Mouse (Mus musculus) embryonic facial prominence, embryonic 13.5 days (tissue): ENCODE results near the gene Mdm2. TPM values are rescaled to one million over a fixed set of nuclear protein-coding genes. Genes with fewer than 3 reads are reported as not detected.
"Not testable (repeated sequence)": the region's sequence is repeated elsewhere in the genome, so short reads cannot be mapped to it uniquely, and the experiment has no call there.

Source experiments
- ATAC-seq: fragments of 200-750 bp; cut with Nextera tagmentation; 2 replicates; pipeline ENCODE4 v1.8.0; 2017; ENCODE audit warnings: low read depth; ENCODE audit not compliant: insufficient number of reproducible peaks, insufficient read depth, low FRiP score, low TSS enrichment
- H3K27ac ChIP-seq: fragments of 300-500 bp; sonication (generic); 2 replicates; pipeline ENCODE4 v1.5.1; 2015; ENCODE audit warnings: moderate library complexity, mild to moderate bottlenecking, inconsistent platforms
- H3K27me3 ChIP-seq: fragments of 300-500 bp; sonication (generic); 2 replicates; pipeline ENCODE4 v1.6.1; 2015; ENCODE audit warnings: mild to moderate bottlenecking, inconsistent platforms
- H3K36me3 ChIP-seq: fragments of 300-500 bp; sonication (generic); 2 replicates; pipeline ENCODE4 v1.6.1; 2015; ENCODE audit warnings: mild to moderate bottlenecking, inconsistent platforms
- H3K4me1 ChIP-seq: fragments of 300-500 bp; sonication (generic); 2 replicates; pipeline ENCODE4 v1.6.1; 2015; ENCODE audit warnings: inconsistent platforms
- H3K4me2 ChIP-seq: fragments of 300-500 bp; sonication (generic); 2 replicates; pipeline ENCODE4 v1.6.1; 2015; ENCODE audit warnings: moderate library complexity, mild to moderate bottlenecking, inconsistent platforms
- H3K4me3 ChIP-seq: fragments of 300-500 bp; sonication (generic); 2 replicates; pipeline ENCODE4 v1.5.1; 2015; ENCODE audit warnings: mild to moderate bottlenecking, inconsistent platforms
- H3K9ac ChIP-seq: fragments of 300-500 bp; sonication (generic); 2 replicates; pipeline ENCODE4 v1.6.1; 2015; ENCODE audit warnings: mild to moderate bottlenecking, inconsistent platforms
- H3K9me3 ChIP-seq: fragments of 300-500 bp; sonication (generic); 2 replicates; pipeline ENCODE4 v1.6.1; 2016; ENCODE audit warnings: inconsistent platforms
- WGBS: fragments of 180-500 bp; shearing (Covaris S2); methylation state at CpG from one replicate; pipeline ENCODE4 v1.1.7; 2015; ENCODE audit warnings: mixed read lengths; 5-methylcytosine and 5-hydroxymethylcytosine counted together
- polyA plus RNA-seq: library from polyadenylated mRNA; unstranded; fragments of >200 nt; fragmentation: Nextera tagmentation; extraction: Ambion mirVana; gene quantifications from 2 replicates; pipeline ENCODE4 v1.2.1, GENCODE M21; 2015

Gene Mdm2
- polyA plus RNA-seq, 1 experiment from 2014 or later, result 49.3 TPM

DNA sequence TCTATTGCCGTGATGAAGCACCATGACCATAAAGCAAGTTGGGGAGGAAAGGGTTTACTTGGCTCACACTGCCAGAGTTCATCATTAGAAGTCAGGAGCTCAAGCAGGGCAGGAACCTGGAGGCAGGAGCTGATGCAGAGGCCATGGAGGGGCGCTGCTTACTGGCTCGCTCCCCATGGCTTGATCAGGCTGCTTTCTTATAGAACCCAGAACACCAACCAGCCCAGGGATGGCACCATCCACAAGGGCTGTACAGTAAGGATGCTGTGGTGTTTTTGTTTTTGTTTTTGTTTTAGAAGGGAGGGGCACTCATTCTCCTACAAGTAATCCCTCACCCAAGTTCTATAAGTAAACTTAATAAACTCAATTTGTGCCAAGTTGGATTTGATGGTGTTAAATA is 6.1 kb upstream of the Mdm2 start:
- H3K27ac ChIP-seq, result no peak overlapping the region
- 90% methylated on average over 3 of the region's 3 CpGs for WGBS
- H3K9me3 ChIP-seq, result no peaks in the 10 kb centered on the region
- H3K36me3 ChIP-seq, result no peaks in the 10 kb centered on the region
- no peaks in the 10 kb centered on the region for H3K27me3 ChIP-seq
- no peak overlapping the region for H3K4me3 ChIP-seq
- no peak overlapping the region for H3K4me2 ChIP-seq
- no peak overlapping the region for H3K9ac ChIP-seq
- H3K4me1 ChIP-seq, result peaks cover 15% of the 10 kb centered on the region
- ATAC-seq, result no peak

DNA sequence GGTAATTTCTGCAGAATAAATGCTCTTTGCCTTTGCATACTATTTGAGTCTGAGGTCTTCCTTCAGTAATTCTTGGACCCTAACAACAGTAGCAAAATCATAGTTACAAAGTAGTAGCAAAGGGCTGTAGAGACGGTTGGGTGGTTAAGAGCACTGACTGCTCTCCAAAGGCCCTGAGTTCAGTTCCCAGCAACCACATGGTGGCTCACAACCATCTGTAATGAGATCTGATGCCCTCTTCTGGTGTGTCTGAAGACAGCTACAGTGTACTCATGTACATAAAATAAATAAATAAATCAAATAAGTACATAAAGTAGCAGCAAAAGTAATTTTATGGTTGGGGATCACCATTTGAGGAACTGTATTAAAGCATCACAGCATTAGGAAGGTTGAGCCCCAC is 5.1 kb upstream of the Mdm2 start:
- 90% methylated on average over 1 of the region's 1 CpGs for WGBS

DNA sequence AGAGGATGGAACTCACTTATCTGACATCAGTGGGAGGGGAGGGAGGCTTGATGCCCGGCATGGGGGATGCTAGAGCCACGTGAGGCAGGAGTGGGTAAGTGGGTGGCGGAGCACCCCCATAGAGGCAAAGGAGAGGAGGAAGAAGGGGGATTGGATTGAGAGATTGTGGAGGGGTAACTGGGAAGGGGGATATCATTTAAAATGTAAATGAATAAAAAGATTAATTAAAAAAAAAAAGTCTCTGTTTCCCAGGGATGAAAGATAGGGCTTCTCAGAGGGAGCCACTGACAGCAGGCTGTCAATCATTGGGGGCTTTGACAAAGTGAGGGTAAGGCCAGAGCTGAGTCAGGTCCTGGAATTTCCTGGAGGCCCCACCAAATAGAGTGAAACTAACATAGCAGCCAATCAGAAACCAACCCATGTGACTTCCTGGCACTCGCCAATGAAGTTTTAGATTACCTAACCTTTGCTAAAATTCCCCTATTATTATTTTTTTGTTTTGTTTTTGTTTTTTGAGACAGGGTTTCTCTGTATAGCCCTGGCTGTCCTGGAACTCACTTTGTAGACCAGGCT is 4.5 kb upstream of the Mdm2 start:
- Histone ChIP-seq H3K9ac (no peak overlapping the region), H3K36me3 (no peaks in the 10 kb centered on the region), H3K4me3 (no peak overlapping the region), H3K27me3 (no peaks in the 10 kb centered on the region), H3K9me3 (no peaks in the 10 kb centered on the region), H3K27ac (no peak overlapping the region), H3K4me2 (no peak overlapping the region), H3K4me1 (peaks cover 15% of the 10 kb centered on the region)
- WGBS, result 73% methylated on average over 4 of the region's 4 CpGs
- no peak for ATAC-seq

More for the DNA sequence above, 5.1 kb upstream of the Mdm2 start:
- not testable (repeated sequence) for H3K27ac ChIP-seq, H3K27me3 ChIP-seq, H3K36me3 ChIP-seq, ATAC-seq, H3K4me3 ChIP-seq, H3K9ac ChIP-seq, H3K4me2 ChIP-seq, H3K9me3 ChIP-seq
- peaks cover 15% of the 10 kb centered on the region for H3K4me1 ChIP-seq

DNA sequence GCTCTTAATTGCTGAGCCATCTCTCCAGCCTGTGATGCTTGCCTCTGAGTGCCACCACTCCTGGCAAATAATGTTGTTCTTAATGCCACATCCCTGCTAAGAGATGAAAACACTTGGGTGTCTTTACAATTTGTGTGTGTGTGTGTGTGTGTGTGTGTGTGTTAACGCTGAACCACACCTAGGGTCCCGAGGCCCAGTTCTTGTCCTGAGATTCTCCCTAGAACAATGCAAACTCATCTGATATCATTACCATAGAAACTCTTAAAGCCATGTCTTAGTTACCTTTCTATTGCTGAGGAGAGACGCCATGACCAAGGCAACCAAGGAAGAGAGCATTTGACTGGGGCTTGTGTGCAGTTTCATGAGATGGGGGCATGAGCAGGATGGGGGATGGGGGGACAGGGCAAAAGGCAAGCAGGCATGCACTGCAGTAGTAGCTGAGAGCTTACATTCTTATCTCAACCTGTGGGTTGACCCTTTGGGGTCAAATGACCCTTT is 3.5 kb upstream of the Mdm2 start:
- Histone ChIP-seq H3K9me3 (no peaks in the 10 kb centered on the region), H3K27ac (no peak overlapping the region), H3K36me3 (no peaks in the 10 kb centered on the region), H3K9ac (no peak overlapping the region), H3K4me3 (no peak overlapping the region), H3K27me3 (no peaks in the 10 kb centered on the region), H3K4me2 (no peak overlapping the region), H3K4me1 (peaks cover 20% of the 10 kb centered on the region)
- ATAC-seq, result no peak
- WGBS, result 87% methylated on average over 3 of the region's 3 CpGs

DNA sequence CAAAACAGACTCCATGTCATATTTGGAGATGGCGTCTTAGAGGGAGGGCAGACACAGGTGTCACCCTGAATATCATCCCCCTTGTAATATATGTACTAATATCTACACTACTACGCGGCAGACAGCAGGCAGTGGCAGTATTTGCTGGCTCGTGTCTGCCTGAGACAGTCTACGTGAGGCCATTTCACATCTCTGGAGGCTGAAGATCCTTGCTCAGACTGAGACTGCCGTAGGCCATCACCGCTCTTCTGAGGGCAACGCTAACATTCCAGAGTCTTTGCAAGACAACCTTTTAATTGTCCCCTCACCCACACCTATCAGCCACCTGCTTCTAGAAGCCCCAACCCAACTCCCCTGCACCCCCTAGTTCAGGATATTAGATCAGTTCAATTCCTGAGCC is 2.9 kb upstream of the Mdm2 start:
- Histone ChIP-seq H3K4me1 (peaks cover 22% of the 10 kb centered on the region), H3K27ac (no peak overlapping the region), H3K9ac (no peak overlapping the region), H3K4me2 (no peak overlapping the region), H3K4me3 (no peak overlapping the region), H3K9me3 (no peaks in the 10 kb centered on the region), H3K36me3 (no peaks in the 10 kb centered on the region), H3K27me3 (no peaks in the 10 kb centered on the region)
- 89% methylated on average over 8 of the region's 8 CpGs for WGBS
- no peak for ATAC-seq

DNA sequence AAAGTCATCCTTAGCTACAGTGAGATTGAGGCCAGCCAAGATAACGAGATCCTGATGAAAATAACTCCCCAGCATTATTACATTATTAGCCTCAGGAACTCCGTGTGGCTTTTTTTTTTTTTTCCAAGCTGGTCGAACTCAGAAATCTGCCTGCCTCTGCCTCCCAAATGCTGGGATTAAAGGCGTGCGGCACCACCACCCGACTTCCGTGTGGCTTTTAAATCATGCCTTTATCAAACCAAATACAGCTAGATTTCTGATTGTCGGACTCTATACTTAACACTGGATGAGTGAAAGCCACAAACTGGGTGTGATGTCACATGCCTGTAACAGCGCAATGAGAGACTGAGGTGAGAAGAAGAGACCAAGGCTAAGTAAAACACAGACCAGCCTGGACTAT is 2.3 kb upstream of the Mdm2 start:
- Histone ChIP-seq H3K4me2 (no peak overlapping the region), H3K36me3 (no peaks in the 10 kb centered on the region), H3K4me3 (no peak overlapping the region), H3K27me3 (no peaks in the 10 kb centered on the region), H3K4me1 (peaks cover 16% of the 10 kb centered on the region), H3K9me3 (no peaks in the 10 kb centered on the region), H3K9ac (no peak overlapping the region), H3K27ac (no peak overlapping the region)
- 87% methylated on average over 9 of the region's 9 CpGs for WGBS
- ATAC-seq, result no peak

DNA sequence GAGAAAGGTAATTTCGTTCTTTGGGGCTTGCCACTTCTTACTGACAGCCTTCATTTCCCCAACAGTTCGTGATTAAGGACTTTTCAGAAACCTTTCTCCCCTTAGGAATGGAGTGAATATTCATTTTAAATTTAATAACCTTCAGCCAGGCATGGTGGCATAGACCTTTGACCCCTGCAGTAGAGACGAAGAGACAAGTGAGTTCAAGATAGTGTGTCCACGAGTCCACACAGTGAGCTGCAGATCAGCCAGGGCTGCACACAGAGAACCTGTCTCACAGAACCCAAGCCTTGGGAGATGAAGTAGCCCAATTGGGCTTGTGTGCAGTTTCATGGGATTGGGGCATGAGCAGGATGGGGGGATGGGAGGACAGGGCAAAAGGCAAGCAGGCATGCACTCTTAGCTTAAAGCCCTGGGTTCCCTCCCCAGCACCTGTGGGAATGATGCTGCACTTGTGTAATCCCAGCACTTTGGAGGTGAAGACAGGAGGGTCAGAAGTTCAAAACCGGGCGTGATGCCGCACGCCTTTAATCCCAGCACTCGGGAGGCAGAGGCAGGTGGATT is 1.7 kb upstream of the Mdm2 start:
- 85% methylated on average over 9 of the region's 9 CpGs for WGBS
- no peak for ATAC-seq
- no peak overlapping the region for H3K27ac ChIP-seq
- no peak overlapping the region for H3K4me2 ChIP-seq
- H3K9ac ChIP-seq, result no peak overlapping the region
- no peaks in the 10 kb centered on the region for H3K27me3 ChIP-seq
- H3K9me3 ChIP-seq, result no peaks in the 10 kb centered on the region
- peaks cover 4% of the 10 kb centered on the region; the same call in 1 of the 2 replicates for H3K36me3 ChIP-seq
- H3K4me3 ChIP-seq, result no peak overlapping the region
- peaks cover 10% of the 10 kb centered on the region for H3K4me1 ChIP-seq

DNA sequence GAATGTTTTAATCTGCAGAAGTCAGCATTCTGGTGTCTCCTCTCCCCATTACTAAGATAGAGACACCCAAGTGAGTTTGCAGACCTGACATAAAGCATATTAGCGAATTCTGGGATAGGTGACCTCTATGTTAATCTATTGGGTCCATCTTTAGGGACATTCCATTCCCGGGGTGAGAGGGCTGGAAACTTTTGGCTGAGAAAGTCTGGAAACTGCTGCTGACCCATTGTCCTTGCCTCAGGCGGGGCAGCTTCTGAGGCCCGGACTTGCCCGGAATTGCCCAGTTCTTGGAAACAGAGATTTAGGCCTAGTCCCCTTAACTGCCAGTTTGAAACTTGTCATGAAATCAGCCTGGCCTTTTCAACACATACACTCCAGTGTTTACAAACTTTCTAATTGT is 850 bp upstream of the Mdm2 start:
- peak overlapping the region; percentile 69 for H3K4me2 ChIP-seq
- WGBS, result 64% methylated on average over 5 of the region's 5 CpGs
- no peak for ATAC-seq
- no peak overlapping the region for H3K9ac ChIP-seq
- no peak overlapping the region for H3K27ac ChIP-seq
- no peaks in the 10 kb centered on the region for H3K27me3 ChIP-seq
- H3K4me3 ChIP-seq, result peak overlapping the region; percentile 86
- peaks cover 10% of the 10 kb centered on the region for H3K4me1 ChIP-seq
- H3K36me3 ChIP-seq, result peaks cover 12% of the 10 kb centered on the region
- no peaks in the 10 kb centered on the region for H3K9me3 ChIP-seq

DNA sequence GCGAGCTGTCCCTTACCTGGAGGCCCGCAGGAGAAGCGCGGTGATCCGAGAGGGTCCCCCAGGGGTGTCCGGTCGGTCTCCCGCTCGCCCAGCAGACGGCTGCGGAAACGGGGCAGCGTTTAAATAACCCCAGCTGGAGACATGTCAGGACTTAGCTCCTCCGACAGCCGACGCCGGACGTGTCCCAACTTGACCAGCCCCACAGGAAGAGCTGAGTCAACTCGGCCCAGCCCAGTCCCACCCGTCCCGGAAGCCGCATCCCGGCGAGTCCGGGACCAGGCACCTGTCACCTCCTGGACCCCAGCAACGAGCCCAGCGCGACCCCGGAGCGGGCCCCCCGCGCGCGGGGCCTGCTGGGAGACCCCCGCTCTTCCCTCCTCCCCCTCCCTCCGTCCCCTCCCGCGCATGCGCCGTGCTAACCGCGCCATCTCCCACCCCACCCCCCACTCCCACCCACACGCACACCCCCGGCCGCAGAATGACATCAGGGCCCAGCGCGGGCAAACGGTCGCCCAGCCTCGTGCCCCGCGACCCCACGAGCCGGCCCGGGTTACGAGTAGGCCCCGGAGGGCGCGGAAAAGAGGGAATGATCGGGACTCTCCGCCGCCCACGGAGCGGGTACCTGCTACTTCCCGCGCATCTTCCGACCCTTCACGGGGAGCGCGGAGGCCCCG is 491 bp downstream of the Mdm2 start:
- no peaks in the 10 kb centered on the region for H3K27me3 ChIP-seq
- peaks cover 10% of the 10 kb centered on the region for H3K4me1 ChIP-seq
- H3K9me3 ChIP-seq, result no peaks in the 10 kb centered on the region
- ATAC-seq, result peak; percentile 59
- peaks cover 21% of the 10 kb centered on the region for H3K36me3 ChIP-seq
- under 1% methylated on average over 47 of the region's 71 CpGs for WGBS
- peak overlapping the region; percentile 98 for H3K27ac ChIP-seq
- H3K4me3 ChIP-seq, result peak overlapping the region; percentile 86
- H3K4me2 ChIP-seq, result peak overlapping the region; percentile 69
- H3K9ac ChIP-seq, result peak overlapping the region; percentile 100

DNA sequence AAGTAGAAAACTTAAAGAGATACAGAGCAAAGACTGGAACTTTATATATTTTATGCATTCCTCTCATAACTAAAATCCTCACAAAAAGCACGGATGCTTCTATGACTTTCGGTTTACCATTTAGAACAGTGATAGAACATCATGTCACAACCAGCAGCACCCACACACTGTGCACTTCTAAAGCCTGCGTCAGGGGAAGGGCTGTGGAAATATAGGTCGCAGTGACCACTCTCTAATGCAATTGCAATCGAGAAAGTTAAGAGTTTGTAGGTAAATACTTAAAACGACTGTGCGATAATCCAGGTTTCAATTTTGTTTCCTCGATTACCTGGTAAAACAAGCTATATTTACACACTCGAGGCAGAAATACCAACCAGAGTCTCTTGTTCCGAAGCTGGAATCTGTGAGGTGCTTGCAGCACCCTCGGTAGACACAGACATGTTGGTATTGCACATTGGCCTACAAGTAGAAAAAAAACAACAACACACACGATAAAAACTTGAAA is 1.2 kb downstream of the Mdm2 start:
- Histone ChIP-seq H3K9me3 (no peaks in the 10 kb centered on the region), H3K36me3 (peaks cover 26% of the 10 kb centered on the region), H3K4me2 (peak overlapping the region; percentile 69), H3K27ac (peak overlapping the region; percentile 98; the same call in 1 of the 2 replicates), H3K4me3 (peak overlapping the region; percentile 86), H3K4me1 (peaks cover 10% of the 10 kb centered on the region), H3K27me3 (no peaks in the 10 kb centered on the region), H3K9ac (peak overlapping the region; percentile 100)
- no peak for ATAC-seq
- WGBS, result 47% methylated on average over 12 of the region's 12 CpGs

DNA sequence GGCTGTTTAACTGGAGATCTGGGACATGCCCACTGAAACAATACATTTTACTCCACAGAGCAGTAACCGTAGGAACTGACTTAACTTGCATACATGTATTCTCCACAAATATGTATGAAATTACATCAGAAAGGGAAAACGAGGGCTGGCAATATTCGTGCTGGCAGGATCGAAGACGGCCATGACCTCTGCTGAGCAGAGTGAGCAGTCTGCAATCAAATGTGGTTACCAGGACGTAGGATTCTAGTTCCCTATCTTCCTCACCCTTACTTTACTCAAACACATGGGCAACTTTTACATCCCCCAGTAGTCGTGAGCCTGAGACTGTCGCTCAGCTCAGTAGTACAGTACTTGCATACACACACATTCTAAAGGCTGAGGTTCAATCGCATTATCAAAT is 1.7 kb downstream of the Mdm2 start:
- H3K9me3 ChIP-seq, result no peaks in the 10 kb centered on the region
- H3K4me2 ChIP-seq, result peak overlapping the region; percentile 69
- H3K36me3 ChIP-seq, result peaks cover 30% of the 10 kb centered on the region
- peak overlapping the region; percentile 86 for H3K4me3 ChIP-seq
- peak overlapping the region; percentile 100 for H3K9ac ChIP-seq
- ATAC-seq, result no peak
- H3K27ac ChIP-seq, result no peak overlapping the region
- H3K27me3 ChIP-seq, result no peaks in the 10 kb centered on the region
- peaks cover 10% of the 10 kb centered on the region for H3K4me1 ChIP-seq
- WGBS, result 85% methylated on average over 9 of the region's 9 CpGs

DNA sequence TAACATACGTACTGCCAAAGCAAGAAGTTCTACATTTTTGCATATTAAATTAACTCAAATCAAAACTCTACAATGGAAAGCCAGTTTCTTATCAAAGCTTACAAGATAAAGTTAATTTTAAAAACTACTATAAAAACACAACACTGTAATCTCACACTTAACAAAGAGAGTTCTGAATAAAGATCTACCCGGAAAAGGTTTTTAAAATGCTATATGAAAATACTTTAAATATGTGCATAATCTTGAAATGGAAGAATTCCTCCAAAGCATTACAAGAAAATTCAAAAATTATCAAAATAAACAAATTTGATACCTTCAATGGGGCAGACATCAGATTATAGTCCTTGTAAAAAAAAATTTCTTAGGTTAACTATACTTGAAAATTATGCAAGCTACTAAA is 2.2 kb downstream of the Mdm2 start:
- H3K9me3 ChIP-seq, result no peaks in the 10 kb centered on the region
- H3K4me3 ChIP-seq, result 0 out of 2 replicates have a peak overlapping the region, but pooled peaks have one; percentile 86
- H3K9ac ChIP-seq, result no peak overlapping the region
- no peaks in the 10 kb centered on the region for H3K27me3 ChIP-seq
- H3K36me3 ChIP-seq, result peaks cover 35% of the 10 kb centered on the region
- 95% methylated on average over 2 of the region's 2 CpGs for whole genome bisulfite sequencing
- H3K4me2 ChIP-seq, result peak overlapping the region; percentile 69; the same call in 1 of the 2 replicates
- ATAC-seq, result no peak
- no peak overlapping the region for H3K27ac ChIP-seq
- peaks cover 10% of the 10 kb centered on the region for H3K4me1 ChIP-seq
